Mouse (Mus musculus): ENCODE data around the gene Xrcc3. TPM values are rescaled to one million over a fixed set of nuclear protein-coding genes. Genes with fewer than 3 reads are reported as not detected.
A peak's percentile ranks its signal among the peaks of the same experiment; 100 is the strongest.

Xrcc3 gene
- polyA plus RNA-seq, 1 experiment from 2014 or later, result 5.8 TPM

- peaks cover 47% of the 10 kb centered on the region for H3K4me1 ChIP-seq
- peaks cover 10% of the 10 kb centered on the region for H3K36me3 ChIP-seq
- H3K4me3 ChIP-seq, result peak overlapping the region; percentile 74
- H3K27ac ChIP-seq, result no peak overlapping the region
- H3K27me3 ChIP-seq, result no peaks in the 10 kb centered on the region
- 6% methylated on average over 27 of the region's 27 CpGs for whole genome bisulfite sequencing
- no peaks in the 10 kb centered on the region for H3K9me3 ChIP-seq (replicated peaks)
- H3K4me2 ChIP-seq (replicated peaks), result peak overlapping the region; percentile 74
- ATAC-seq (ENCODE audit: low FRiP score), result no peak
- H3K9ac ChIP-seq, result peak overlapping the region; percentile 56
These were observed 435 bp downstream of the Xrcc3 start for GRCm38 (mm10) chr12:111813111-111813765.

- no peak overlapping the region for H3K27ac ChIP-seq
- 68% methylated on average over 12 of the region's 12 CpGs for WGBS
- no peak overlapping the region for H3K9ac ChIP-seq
- peaks cover 47% of the 10 kb centered on the region for H3K4me1 ChIP-seq
- H3K27me3 ChIP-seq, result no peaks in the 10 kb centered on the region
- H3K4me2 ChIP-seq (replicated peaks), result peak overlapping the region; percentile 74
- H3K4me3 ChIP-seq, result peak overlapping the region; percentile 74
- ATAC-seq (ENCODE audit: low FRiP score), result no peak
- no peaks in the 10 kb centered on the region for H3K9me3 ChIP-seq (replicated peaks)
- peaks cover 16% of the 10 kb centered on the region for H3K36me3 ChIP-seq
These were observed 1.1 kb downstream of the Xrcc3 start for GRCm38 (mm10) chr12:111812611-111813010.

- H3K4me3 ChIP-seq, result no peak overlapping the region
- no peak overlapping the region for H3K27ac ChIP-seq
- H3K9me3 ChIP-seq (replicated peaks), result no peaks in the 10 kb centered on the region
- H3K36me3 ChIP-seq, result peaks cover 21% of the 10 kb centered on the region
- no peaks in the 10 kb centered on the region for H3K27me3 ChIP-seq
- H3K4me1 ChIP-seq, result peaks cover 46% of the 10 kb centered on the region
- no peak overlapping the region for H3K9ac ChIP-seq
- 86% methylated on average over 13 of the region's 13 CpGs for WGBS
- ATAC-seq (ENCODE audit: low FRiP score), result no peak
- H3K4me2 ChIP-seq (replicated peaks), result no peak overlapping the region
These were observed 1.6 kb downstream of the Xrcc3 start for GRCm38 (mm10) chr12:111812075-111812474.

- Histone ChIP-seq H3K4me3 (no peak overlapping the region), H3K9me3 (replicated peaks) (no peaks in the 10 kb centered on the region), H3K36me3 (peaks cover 43% of the 10 kb centered on the region), H3K4me1 (peaks cover 24% of the 10 kb centered on the region), H3K27me3 (no peaks in the 10 kb centered on the region), H3K4me2 (replicated peaks) (0 out of 2 replicates have a peak overlapping the region, but pooled peaks have one; percentile 5), H3K27ac (peak overlapping the region; percentile 71), H3K9ac (peak overlapping the region; percentile 39; the same call in 1 of the 2 replicates)
- peak; percentile 15 for ATAC-seq (ENCODE audit: low FRiP score)
- 10% methylated on average over 9 of the region's 9 CpGs for WGBS
These were observed 3.9 kb downstream of the Xrcc3 start for GRCm38 (mm10) chr12:111809762-111810161.

GRCm38 (mm10) chr12:111808775-111809174 is 4.9 kb downstream of the Xrcc3 start:
- H3K9ac ChIP-seq, result peak overlapping the region; percentile 2; the same call in 1 of the 2 replicates
- 0 out of 2 replicates have a peak overlapping the region, but pooled peaks have one; percentile 18 for H3K27ac ChIP-seq
- no peaks in the 10 kb centered on the region for H3K9me3 ChIP-seq (replicated peaks)
- no peaks in the 10 kb centered on the region for H3K27me3 ChIP-seq
- no peak for ATAC-seq (ENCODE audit: low FRiP score)
- H3K4me1 ChIP-seq, result peaks cover 23% of the 10 kb centered on the region
- no peak overlapping the region for H3K4me3 ChIP-seq
- no peak overlapping the region for H3K4me2 ChIP-seq (replicated peaks)
- 92% methylated on average over 6 of the region's 6 CpGs for WGBS
- peaks cover 53% of the 10 kb centered on the region for H3K36me3 ChIP-seq

DNA sequence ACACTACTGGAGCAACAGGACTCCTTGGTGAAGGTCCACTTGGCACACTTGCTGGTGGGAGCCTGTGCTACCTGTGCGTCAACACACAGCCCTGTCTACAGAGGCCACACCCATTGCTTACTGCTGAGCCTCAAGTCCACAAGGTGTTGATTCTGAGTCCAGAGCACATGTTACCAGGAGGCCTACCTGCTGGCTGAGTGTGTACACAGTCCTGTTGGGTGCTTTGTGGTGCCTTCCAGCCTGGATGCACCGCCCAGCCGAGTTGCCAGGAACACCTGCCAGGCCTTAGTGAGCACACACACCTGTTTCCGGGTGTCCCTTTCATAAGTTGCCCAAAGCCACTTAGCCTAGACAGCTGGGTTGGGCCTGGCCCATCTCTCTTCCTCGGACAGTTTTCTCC is 10.1 kb downstream of the Xrcc3 start:
- no peak for ATAC-seq (ENCODE audit: low FRiP score)
- Histone ChIP-seq H3K27me3 (no peaks in the 10 kb centered on the region), H3K4me2 (replicated peaks) (no peak overlapping the region), H3K4me1 (no peaks in the 10 kb centered on the region), H3K4me3 (no peak overlapping the region), H3K9ac (no peak overlapping the region), H3K36me3 (peaks cover 86% of the 10 kb centered on the region), H3K9me3 (replicated peaks) (no peaks in the 10 kb centered on the region), H3K27ac (no peak overlapping the region)
- 85% methylated on average over 5 of the region's 5 CpGs for WGBS

DNA sequence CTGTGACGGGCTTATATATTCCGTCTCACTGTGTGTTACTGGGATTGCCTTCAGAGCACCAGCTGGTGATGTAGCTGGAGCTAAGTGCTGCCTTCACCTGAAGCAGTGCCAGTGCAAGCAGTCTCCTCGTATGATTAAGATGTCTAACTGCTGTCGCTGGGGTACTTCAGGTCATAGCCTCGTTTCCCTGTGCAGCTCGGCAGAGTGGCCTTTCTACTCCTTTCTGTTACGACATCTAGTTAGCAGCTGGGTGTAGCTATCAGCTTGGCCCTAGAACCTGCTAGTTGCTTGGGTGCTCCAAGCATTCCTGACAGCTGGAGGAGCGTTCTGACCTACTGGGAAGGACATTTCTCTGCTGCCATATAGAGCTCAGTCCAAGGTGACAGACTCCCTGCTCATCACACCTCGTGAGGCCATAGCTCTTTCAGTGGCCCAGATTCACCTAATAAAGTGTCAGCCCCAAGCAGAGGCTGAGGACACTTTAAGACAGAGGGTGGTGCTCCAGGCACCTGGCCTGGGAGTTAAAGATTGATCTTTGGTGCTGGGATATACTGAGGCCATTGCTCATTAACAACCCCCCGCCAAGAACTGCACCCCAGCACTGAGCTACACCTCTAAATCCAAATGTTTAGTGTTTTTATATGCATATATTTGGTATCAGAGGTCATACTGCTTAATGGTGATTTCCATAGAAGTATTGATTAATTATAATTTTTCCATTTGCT is 13.1 kb downstream of the Xrcc3 start:
- Histone ChIP-seq H3K36me3 (peaks cover 75% of the 10 kb centered on the region), H3K9ac (no peak overlapping the region), H3K4me3 (no peak overlapping the region), H3K4me2 (replicated peaks) (no peak overlapping the region), H3K27ac (no peak overlapping the region), H3K4me1 (no peaks in the 10 kb centered on the region), H3K9me3 (replicated peaks) (no peaks in the 10 kb centered on the region), H3K27me3 (no peaks in the 10 kb centered on the region)
- 92% methylated on average over 10 of the region's 10 CpGs for WGBS
- no peak for ATAC-seq (ENCODE audit: low FRiP score)

- Histone ChIP-seq H3K4me3 (no peak overlapping the region), H3K4me1 (no peaks in the 10 kb centered on the region), H3K9me3 (replicated peaks) (no peaks in the 10 kb centered on the region), H3K36me3 (peaks cover 75% of the 10 kb centered on the region), H3K27me3 (no peaks in the 10 kb centered on the region), H3K27ac (no peak overlapping the region), H3K9ac (no peak overlapping the region), H3K4me2 (replicated peaks) (no peak overlapping the region)
- no peak for ATAC-seq (ENCODE audit: low FRiP score)
- WGBS, result 94% methylated on average over 13 of the region's 13 CpGs
These were observed 15.2 kb downstream of the Xrcc3 start for GRCm38 (mm10) chr12:111798493-111798892.

GRCm38 (mm10) chr12:111797251-111797650 is 16.4 kb downstream of the Xrcc3 start:
- ATAC-seq (ENCODE audit: low FRiP score), result no peak
- H3K4me3 ChIP-seq, result no peak overlapping the region
- no peak overlapping the region for H3K9ac ChIP-seq
- H3K27me3 ChIP-seq, result no peaks in the 10 kb centered on the region
- H3K4me2 ChIP-seq (replicated peaks), result no peak overlapping the region
- no peak overlapping the region for H3K27ac ChIP-seq
- WGBS, result 91% methylated on average over 8 of the region's 8 CpGs
- H3K4me1 ChIP-seq, result no peaks in the 10 kb centered on the region
- H3K9me3 ChIP-seq (replicated peaks), result no peaks in the 10 kb centered on the region
- H3K36me3 ChIP-seq, result peaks cover 73% of the 10 kb centered on the region

DNA sequence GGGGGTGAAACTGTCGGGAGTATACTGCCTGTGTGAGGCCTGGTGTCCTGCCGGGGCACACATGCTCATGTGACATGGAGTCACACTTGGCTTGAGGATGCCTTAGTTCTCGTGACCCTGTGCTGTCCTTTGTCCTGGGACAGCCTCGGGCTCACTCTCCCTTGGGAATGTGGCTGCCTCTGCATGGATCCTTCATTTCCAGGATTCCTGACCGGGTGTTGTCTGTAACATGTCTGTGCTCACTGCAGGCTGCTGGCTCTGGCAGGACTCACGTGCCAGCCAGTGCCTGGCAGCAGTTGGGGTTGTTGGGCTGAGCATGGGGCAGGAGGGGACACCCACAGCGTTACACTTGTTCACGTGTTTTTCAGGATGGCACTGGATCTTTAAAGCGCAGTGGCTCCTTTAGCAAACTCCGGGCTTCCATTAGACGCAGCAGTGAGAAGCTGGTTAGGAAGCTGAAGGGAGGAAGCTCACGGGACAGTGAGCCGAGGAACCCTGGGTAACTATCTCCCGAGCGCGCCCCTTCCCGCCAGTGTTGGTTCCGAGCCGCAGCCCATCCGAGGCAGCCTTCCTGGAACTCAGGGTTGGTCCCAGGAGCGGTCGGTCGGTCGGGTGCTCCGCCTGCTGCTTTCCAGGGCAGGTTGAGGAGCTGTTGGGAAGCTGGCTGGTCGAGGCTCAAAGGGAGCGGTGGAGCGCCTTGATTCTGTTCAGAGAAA is 18.3 kb downstream of the Xrcc3 start:
- H3K4me3 ChIP-seq, result no peak overlapping the region
- H3K36me3 ChIP-seq, result peaks cover 76% of the 10 kb centered on the region
- no peaks in the 10 kb centered on the region for H3K9me3 ChIP-seq (replicated peaks)
- H3K4me2 ChIP-seq (replicated peaks), result no peak overlapping the region
- H3K9ac ChIP-seq, result no peak overlapping the region
- WGBS, result 91% methylated on average over 28 of the region's 28 CpGs
- no peak overlapping the region for H3K27ac ChIP-seq
- H3K4me1 ChIP-seq, result no peaks in the 10 kb centered on the region
- no peaks in the 10 kb centered on the region for H3K27me3 ChIP-seq
- ATAC-seq (ENCODE audit: low FRiP score), result no peak

- no peaks in the 10 kb centered on the region for H3K4me1 ChIP-seq
- no peak overlapping the region for H3K27ac ChIP-seq
- 94% methylated on average over 18 of the region's 18 CpGs for WGBS
- no peak overlapping the region for H3K4me3 ChIP-seq
- H3K4me2 ChIP-seq (replicated peaks), result no peak overlapping the region
- H3K9ac ChIP-seq, result no peak overlapping the region
- H3K27me3 ChIP-seq, result no peaks in the 10 kb centered on the region
- no peaks in the 10 kb centered on the region for H3K9me3 ChIP-seq (replicated peaks)
- H3K36me3 ChIP-seq, result peaks cover 77% of the 10 kb centered on the region
- no peak for ATAC-seq (ENCODE audit: low FRiP score)
These were observed 19.0 kb downstream of the Xrcc3 start for GRCm38 (mm10) chr12:111794526-111795179.

DNA sequence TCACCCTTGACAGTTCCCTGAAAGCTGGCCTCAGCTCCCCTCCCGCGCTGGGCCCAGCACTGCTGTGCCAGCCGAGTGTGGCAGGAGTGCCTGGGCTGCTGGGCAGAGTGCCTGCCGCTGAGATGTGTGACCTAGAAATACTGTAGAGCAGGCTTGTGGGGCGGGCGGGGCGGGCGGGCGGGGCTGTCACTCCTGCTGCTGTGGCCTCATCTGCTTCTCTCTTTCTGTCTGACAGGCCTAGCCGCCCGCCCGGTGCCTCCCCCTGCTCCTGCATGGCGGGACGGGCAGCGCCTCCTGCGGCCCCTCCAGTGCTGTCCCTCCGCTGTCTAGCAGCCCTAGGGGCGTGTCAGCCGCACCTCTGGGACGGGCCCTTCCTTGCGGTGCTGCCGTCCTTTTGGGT is 19.6 kb downstream of the Xrcc3 start:
- Histone ChIP-seq H3K4me1 (no peaks in the 10 kb centered on the region), H3K4me2 (replicated peaks) (no peak overlapping the region), H3K27me3 (no peaks in the 10 kb centered on the region), H3K27ac (no peak overlapping the region), H3K4me3 (no peak overlapping the region), H3K9me3 (replicated peaks) (no peaks in the 10 kb centered on the region), H3K9ac (no peak overlapping the region), H3K36me3 (peaks cover 83% of the 10 kb centered on the region)
- ATAC-seq (ENCODE audit: low FRiP score), result no peak
- 77% methylated on average over 22 of the region's 22 CpGs for WGBS

Data from hindbrain, embryonic 12.5 days (tissue).